Mouse (Mus musculus) erythroblast, embryonic 14.5 days (primary cell): Measurements from ENCODE around the gene Socs4.

Source experiments
- GATA1 ChIP-seq: IDR thresholded peaks from 2 replicates; pipeline ENCODE4 v1.6.1; 2012; ENCODE audit warnings: low read length, inconsistent platforms, mixed read lengths
- TAL1 ChIP-seq: IDR thresholded peaks from 3 replicates; pipeline ENCODE4 v1.6.1; 2012; ENCODE audit warnings: low read length, inconsistent platforms, mixed read lengths

GRCm38 (mm10) chr14:47327347-47327746 lies 50.6 kb downstream of the Socs4 start:
- TF ChIP-seq GATA1: no peak
- TF ChIP-seq TAL1: no peak
